Mouse (Mus musculus) thymus, postnatal 25 days (tissue): ENCODE measurements around the gene Sephs1.
"Not testable (repeated sequence)": the region's sequence is repeated elsewhere in the genome, so short reads cannot be mapped to it uniquely, and the experiment has no call there.

Experiments used
- DNase-seq: peaks from one replicate; pipeline ENCODE4 v3.0.0; 2022

The Sephs1 gene

DNA sequence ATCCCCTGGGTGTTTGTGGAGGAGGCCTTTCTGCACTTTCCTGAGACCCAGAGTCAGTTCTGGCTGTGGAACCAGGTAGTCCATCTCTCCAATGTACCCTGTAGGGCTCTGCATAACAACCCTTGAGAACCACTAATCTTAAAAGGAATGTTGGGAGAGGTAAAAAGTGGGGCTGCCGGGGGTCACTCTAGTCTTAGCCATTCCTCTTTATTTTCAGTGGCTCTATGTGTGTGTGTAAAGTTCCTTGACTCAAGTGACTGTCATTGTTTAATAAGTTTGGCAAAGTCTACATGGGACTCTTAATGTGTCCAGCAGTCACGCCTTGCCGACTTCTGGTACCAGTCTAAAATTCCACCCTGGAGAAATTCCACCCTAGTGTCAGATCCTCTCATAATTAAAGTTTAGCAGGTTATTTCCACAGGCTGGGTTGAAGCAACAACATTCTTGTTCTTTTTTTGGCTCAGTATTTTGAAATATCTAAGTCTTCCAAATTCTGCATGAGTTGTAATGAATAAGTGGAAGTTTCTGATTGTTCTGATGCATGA is 27.5 kb downstream of the Sephs1 start:
- DNase-seq, result no peak

- DNase-seq, result no peak
These were observed 28.5 kb downstream of the Sephs1 start for GRCm38 (mm10) chr2:4909909-4910308.

DNA sequence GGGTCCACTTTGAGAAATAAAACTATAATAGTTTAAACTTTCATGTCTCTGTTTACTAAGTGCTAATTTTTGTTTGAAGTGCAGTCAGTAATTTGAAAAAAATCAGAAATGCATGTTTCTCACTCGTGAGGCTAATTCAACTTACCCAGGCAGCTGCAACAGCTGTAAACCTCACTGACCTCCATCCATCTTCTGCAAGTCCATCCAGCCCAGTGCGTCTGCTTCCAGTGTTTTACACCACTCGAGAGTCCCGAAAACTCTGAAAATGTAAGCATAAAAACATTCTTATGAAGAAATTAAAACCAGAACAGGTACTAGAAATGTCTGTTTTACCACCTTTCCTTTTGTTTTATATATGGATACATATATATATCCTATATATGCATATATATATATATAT is 29.2 kb downstream of the Sephs1 start:
- DNase-seq, result no peak

DNA sequence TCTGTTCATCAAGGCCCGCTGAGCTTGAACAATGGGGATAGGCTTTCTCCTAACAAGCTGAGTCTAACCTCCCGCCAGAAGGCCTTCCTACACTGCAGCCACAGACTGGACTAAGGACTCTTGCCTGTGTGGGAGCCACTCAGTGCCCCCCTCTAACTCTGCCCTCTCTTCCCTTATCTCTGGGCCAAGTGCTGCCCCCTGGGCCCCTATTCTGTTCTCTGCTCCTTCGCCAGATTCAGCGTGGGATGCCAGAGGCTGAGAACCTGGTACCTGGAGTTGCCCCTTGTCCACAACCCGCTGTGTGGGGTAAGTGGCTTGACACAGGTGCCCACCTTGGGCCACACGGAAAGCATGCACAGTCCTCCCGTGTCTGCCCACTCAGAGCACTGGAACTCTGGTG is 32.6 kb downstream of the Sephs1 start:
- DNase-seq, result no peak

DNA sequence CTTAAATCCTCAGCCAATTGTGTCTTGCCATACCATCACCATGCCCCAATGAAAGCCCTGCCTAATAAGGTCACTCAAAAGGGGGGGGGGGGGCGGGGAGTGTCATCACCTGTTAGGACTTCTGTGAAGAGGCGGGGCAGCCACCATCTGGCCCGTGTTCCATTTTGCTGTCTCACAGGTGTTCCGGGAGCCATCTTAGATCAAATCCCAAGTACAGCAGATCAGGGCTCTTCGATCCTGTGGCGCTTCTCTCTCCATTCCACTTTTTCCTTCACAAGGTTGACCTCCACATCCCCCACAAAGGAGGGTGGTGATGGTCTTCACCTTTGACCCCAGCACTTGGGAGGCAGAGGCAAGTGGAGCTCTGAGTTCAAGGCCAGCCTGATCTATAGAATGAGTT is 34.7 kb downstream of the Sephs1 start:
- no peak for DNase-seq

DNA sequence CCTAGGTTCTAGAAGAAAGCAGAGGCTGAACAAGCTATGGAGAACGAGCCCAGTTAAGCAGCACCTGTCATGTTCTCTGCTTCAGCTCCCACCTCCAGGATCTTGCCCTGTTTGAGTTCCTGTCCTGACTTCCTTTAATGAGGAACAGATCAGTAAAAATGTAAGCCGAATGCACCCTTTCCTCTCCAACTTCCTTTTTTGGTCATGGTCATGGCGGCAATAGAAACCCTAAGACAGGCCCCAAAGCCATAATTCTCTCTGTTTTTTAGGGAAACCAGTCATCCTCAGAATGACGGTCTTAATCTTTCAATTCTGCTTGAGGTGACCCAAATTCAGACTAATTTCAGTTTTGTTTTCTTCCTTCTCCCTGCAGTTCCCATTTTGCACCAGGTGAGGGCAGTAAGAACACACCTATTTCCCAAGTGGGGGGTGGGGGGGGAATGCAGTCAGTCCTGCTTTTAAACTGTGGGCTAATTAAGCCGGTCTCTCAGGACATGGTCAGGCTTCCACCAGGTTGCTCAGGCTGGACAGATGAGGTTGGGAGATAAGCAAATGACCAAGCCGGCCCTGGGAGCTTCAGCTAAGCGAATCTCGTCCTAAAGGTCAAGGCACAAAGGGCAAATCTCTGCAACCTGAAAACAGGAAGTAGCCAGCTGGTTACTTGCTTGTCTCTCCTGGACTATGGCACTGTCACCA is 36.1 kb downstream of the Sephs1 start:
- peak; percentile 62 for DNase-seq

- peak; percentile 80 for DNase-seq
These were observed 37.7 kb downstream of the Sephs1 start, which contains the start of gene Phyh for GRCm38 (mm10) chr2:4918860-4919739. Gene Phyh, plus strand, starts transcription at chr2:4919019.

GRCm38 (mm10) chr2:4921019-4921418 is 39.7 kb downstream of the Sephs1 start:
- no peak for DNase-seq

- no peak for DNase-seq
These were observed 41.3 kb downstream of the Sephs1 start for GRCm38 (mm10) chr2:4922476-4923164.

GRCm38 (mm10) chr2:4927391-4927790 is 46.0 kb downstream of the Sephs1 start:
- DNase-seq, result no peak

DNA sequence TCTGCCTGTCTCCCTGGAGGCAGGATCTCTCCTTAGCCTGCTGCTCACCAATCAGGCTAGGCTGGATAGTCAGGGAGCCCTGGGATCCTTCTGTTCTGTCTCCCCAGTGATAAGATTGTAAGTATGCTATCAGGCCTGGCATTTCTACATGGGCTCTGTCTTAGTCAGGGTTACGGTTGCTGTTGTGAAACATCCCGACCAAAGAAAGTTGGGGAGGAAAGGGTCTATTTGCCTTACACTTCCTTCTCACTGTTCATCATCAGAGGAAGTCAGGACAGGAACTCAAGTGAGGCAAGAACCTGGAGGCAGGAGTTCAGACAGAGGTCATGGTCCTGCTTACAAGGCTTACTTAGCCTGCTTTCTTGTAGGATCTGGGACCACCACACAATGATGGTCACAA is 47.9 kb downstream of the Sephs1 start:
- DNase-seq, result no peak

DNA sequence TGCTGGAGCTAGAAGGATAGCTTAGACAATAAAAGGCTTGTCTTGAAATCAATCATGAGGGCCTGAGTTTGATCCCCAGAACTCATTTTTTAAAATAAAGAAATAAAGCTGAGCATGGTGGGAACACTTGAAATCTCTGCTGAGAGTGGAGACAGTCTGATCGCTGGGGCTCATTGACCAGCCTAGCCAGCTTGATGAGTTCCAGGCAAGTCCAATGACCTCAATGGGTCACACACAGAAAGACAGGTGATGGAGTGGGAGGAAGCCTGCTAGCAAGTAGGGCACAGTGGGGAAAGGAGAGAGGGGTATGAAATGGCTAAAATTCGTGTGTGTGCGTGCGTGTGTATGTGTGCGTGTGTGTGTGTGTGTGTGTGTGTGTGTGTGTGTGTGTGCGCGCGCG is 53.2 kb downstream of the Sephs1 start:
- no peak for DNase-seq

DNA sequence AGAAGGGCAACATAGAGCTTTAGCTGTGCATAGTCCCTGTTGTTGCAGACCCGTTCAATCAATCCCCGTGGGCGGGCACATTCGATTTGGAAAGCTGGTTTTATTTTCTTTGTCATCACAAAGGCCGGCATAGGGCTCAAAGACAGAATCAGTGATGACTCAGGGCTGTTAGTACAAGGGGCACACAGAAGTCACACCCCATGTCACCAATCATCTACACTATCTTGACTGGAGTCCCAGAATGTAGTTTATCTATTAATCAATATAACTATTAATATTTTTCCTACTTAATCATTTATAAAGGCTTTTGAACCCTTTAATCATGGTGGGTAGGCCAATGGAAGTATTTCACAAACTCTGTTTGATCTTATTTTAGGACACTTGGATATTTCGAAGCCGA is 56.6 kb downstream of the Sephs1 start:
- no peak for DNase-seq

DNA sequence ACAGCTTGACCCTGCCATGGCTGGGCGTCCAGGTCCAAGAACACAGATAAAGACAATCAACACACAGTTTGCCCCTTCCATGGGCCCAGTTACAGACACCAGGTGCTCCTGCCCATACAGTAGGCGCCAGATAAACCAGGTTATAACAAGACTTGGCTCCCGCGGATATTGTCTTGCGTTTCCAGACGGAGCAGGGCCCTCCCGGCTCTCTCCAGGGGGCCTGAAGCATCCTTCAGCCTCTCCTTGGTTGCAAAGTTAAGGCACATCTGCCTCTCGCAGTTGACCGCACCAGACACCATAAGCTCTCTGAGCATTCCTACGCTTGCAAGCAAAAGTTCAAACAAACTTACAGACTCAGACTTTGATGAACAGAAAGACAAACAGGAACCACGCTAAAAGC is 59.5 kb downstream of the Sephs1 start:
- DNase-seq, result no peak

- not testable (repeated sequence) for DNase-seq
These were observed 68.3 kb downstream of the Sephs1 start for GRCm38 (mm10) chr2:4949691-4950090.

- DNase-seq, result no peak
These were observed 69.6 kb downstream of the Sephs1 start for GRCm38 (mm10) chr2:4950986-4951385.

DNA sequence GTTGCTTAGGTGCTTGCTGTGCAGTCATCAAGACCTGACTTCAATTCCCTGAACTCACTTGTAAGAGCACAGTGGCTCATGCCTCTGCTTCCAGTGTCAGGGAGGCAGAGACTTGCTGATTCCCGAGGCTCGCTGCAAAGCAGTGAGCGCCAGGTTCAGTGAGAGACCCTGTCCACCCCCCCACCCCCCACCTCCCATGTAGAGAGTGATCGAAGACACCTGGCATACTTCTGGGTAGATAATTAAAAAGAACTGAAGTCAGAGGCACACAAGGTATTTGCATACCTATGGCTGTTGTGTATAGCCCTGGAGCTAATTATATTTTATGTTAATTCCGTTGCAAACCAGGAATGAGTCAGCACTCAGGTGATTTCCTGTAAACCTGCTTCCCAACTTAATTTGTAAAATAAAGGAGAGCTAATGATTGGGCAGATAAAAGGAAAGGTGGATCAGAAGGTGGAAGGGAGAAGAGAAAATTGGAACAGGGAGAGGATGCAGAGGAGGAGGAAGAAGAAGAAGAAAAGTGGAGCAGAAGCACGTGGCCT is 72.9 kb downstream of the Sephs1 start:
- no peak for DNase-seq

GRCm38 (mm10) chr2:4958039-4958438 is 76.7 kb downstream of the Sephs1 start:
- no peak for DNase-seq
